Mouse (Mus musculus): Measurements from ENCODE around the gene Itgb5. TPM values are rescaled to one million over a fixed set of nuclear protein-coding genes. Genes with fewer than 3 reads are reported as not detected.

Gene Itgb5
- polyA plus RNA-seq, 2 experiments: 10.8 to 14.1 TPM

DNA sequence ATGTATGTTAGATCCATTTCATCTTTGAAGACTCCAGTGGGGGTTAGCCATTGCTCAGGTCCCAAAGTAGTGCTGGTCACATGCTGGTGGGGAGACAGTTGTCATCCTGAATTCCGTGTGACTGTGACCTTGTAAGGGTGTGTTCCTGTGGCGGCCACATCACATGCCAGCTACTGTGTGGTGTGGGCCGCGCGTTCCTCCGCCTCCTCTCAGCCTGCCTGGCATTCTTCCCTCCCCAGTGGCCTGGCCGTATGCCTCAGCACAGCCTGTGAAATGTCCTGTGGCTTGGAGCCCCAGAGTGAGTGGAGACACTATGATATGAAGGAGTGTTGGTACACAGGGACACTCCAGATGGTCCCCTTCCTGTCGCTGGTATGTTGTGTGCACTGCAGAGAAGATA, 108.1 kb downstream of the Itgb5 start:
- no peak for ATAC-seq (ENCODE audit: insufficient read depth)
- Histone ChIP-seq H3K4me1 (replicated peaks; ENCODE audit: control insufficient read depth in 2 of 2, insufficient read depth in 2 of 2, low read length in 1 of 2) (peaks cover 0 to 5% of the 10 kb centered on the region in 2 experiments; a peak in 1 of 4 replicates), H3K4me3 (ENCODE audit: insufficient read depth in 1 of 2, low read depth in 2 of 2, low read length in 2 of 2) (no peak overlapping the region), H3K4me2 (ENCODE audit: low read depth) (no peak overlapping the region), H3K9ac (replicated peaks) (no peak overlapping the region), H3K27ac (no peak overlapping the region), H3K9me3 (ENCODE audit: control insufficient read depth, low read length) (no peaks in the 10 kb centered on the region), H3K36me3 (replicated peaks; ENCODE audit: control insufficient read depth, insufficient read depth, low read depth) (no peaks in the 10 kb centered on the region), H3K27me3 (ENCODE audit: control insufficient read depth, insufficient read depth, low read length) (no peaks in the 10 kb centered on the region)
- 51% methylated on average over 8 of the region's 8 CpGs for WGBS (ENCODE audit: insufficient replicate concordance)
- no peak for TF ChIP-seq CTCF (IDR thresholded peaks at IDR 0.05; ENCODE audit: low read depth)
- TF ChIP-seq EP300 (IDR thresholded peaks at IDR 0.05; ENCODE audit: low read depth): no peak
- DNase-seq (ENCODE audit: low read depth in 3 of 3, low spot score in 3 of 3): no peak

DNA sequence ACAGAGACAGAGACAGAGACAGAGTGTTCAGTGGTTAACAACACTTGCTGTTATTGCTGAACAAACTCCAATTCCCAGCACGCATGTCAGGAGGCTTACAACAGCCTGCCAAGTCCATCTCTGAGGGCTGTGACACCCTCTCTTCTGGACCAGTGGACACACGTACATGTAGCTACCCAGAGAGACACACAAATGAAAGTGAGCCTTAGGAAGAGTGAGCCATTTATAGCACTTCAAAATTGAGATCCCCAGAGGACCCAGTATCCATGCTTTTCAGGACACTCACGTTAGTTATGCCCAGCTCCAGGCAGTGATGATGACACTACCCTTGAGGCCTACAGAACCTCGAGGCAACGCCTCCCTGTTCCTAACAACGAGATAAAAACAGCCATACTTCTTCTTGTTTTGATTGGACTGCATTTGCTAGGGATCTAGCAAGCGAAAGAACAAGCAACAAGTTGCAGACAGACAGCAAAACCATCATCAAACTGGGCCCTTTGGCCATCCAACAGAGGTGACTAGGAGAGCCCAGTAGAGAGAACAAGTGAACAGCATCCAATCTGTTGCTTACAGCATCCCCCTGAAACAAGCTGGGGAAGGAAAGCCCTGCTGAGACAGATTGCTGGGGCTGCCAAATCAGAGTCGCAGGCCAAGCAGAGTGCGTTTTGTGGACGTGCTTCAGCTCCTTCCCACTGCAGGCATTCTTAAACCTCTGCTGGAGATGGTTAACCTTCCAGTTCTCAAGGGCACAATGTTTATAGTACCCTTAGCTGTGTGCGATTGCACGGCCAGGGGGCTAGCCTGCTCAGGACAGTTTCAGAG, 109.1 kb downstream of the Itgb5 start:
- H3K4me1 ChIP-seq (replicated peaks; ENCODE audit: control insufficient read depth in 2 of 2, insufficient read depth in 2 of 2, low read length in 1 of 2): peaks cover 0 to 6% of the 10 kb centered on the region in 2 experiments; a peak in 1 of 4 replicates
- 50% methylated on average over 12 of the region's 12 CpGs for WGBS (ENCODE audit: insufficient replicate concordance)

DNA sequence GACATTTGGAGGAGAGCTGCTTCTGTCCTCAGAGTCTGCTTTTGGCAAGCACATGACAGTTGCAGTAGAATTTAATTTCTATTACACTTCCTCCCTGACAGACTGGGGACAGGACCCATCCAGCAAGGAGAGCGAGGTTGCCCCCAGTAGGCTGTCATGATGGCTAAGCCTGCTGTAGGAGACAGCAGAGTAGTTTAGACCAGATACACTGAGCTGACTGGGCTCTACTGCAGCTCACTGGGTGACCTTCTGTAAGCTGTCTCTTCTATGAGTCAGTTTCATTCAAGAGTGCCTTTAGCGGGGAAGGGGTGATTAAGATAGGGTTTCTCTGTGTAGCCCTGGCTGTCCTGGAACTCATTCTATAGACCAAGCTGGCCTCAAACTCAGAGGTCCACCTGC, 109.7 kb downstream of the Itgb5 start:
- Histone ChIP-seq H3K36me3 (replicated peaks; ENCODE audit: control insufficient read depth, insufficient read depth, low read depth) (no peaks in the 10 kb centered on the region), H3K4me3 (ENCODE audit: insufficient read depth in 1 of 2, low read depth in 2 of 2, low read length in 2 of 2) (no peak overlapping the region), H3K9me3 (ENCODE audit: control insufficient read depth, low read length) (no peaks in the 10 kb centered on the region), H3K27me3 (ENCODE audit: control insufficient read depth, insufficient read depth, low read length) (no peaks in the 10 kb centered on the region), H3K4me2 (ENCODE audit: low read depth) (no peak overlapping the region), H3K9ac (replicated peaks) (no peak overlapping the region), H3K27ac (no peak overlapping the region), H3K4me1 (replicated peaks; ENCODE audit: control insufficient read depth in 2 of 2, insufficient read depth in 2 of 2, low read length in 1 of 2) (peaks cover 0 to 6% of the 10 kb centered on the region in 2 experiments; a peak in 1 of 4 replicates)
- DNase-seq (ENCODE audit: low read depth in 3 of 3, low spot score in 3 of 3): no peak
- no peak for ATAC-seq (ENCODE audit: insufficient read depth)
- TF ChIP-seq EP300 (IDR thresholded peaks at IDR 0.05; ENCODE audit: low read depth) (no peak), CTCF (IDR thresholded peaks at IDR 0.05; ENCODE audit: low read depth) (no peak)
- WGBS (ENCODE audit: insufficient replicate concordance): 77% methylated on average over 2 of the region's 2 CpGs

More for the DNA sequence above, 109.1 kb downstream of the Itgb5 start:
- H3K27ac ChIP-seq: no peak overlapping the region
- no peaks in the 10 kb centered on the region for H3K9me3 ChIP-seq (ENCODE audit: control insufficient read depth, low read length)
- no peak overlapping the region for H3K9ac ChIP-seq (replicated peaks)
- TF ChIP-seq EP300 (IDR thresholded peaks at IDR 0.05; ENCODE audit: low read depth) (no peak), CTCF (IDR thresholded peaks at IDR 0.05; ENCODE audit: low read depth) (no peak)
- no peaks in the 10 kb centered on the region for H3K36me3 ChIP-seq (replicated peaks; ENCODE audit: control insufficient read depth, insufficient read depth, low read depth)
- H3K4me3 ChIP-seq (ENCODE audit: insufficient read depth in 1 of 2, low read depth in 2 of 2, low read length in 2 of 2): no peak overlapping the region
- H3K27me3 ChIP-seq (ENCODE audit: control insufficient read depth, insufficient read depth, low read length): no peaks in the 10 kb centered on the region
- no peak overlapping the region for H3K4me2 ChIP-seq (ENCODE audit: low read depth)
- ATAC-seq (ENCODE audit: insufficient read depth) (no peak), DNase-seq (ENCODE audit: low read depth in 3 of 3, low spot score in 3 of 3) (no peak)

DNA sequence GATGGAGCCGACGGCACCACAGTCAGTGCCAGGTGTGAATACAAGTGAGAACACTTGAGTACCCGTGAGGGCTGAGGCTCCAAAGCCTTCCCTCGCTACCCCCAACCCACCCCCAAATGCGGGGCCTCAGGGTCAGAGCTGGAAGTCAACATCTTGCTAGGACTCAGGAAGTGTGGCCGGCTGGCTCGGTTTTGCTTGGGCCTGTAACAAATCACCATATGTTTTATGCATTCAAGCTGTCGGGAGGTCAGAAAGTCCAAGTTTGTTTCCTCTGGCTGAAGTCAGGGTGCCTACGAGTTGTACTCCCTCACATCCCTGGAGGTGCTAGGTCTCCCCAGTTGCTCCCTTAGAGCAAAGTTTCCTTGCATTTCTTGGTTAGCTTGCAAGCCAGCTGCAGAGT, 110.2 kb downstream of the Itgb5 start:
- peaks cover 0 to 6% of the 10 kb centered on the region in 2 experiments; a peak in 1 of 4 replicates for H3K4me1 ChIP-seq (replicated peaks; ENCODE audit: control insufficient read depth in 2 of 2, insufficient read depth in 2 of 2, low read length in 1 of 2)
- no peaks in the 10 kb centered on the region for H3K27me3 ChIP-seq (ENCODE audit: control insufficient read depth, insufficient read depth, low read length)
- no peak overlapping the region for H3K27ac ChIP-seq
- H3K9ac ChIP-seq (replicated peaks): no peak overlapping the region
- no peaks in the 10 kb centered on the region for H3K9me3 ChIP-seq (ENCODE audit: control insufficient read depth, low read length)
- ATAC-seq (ENCODE audit: insufficient read depth) (no peak), DNase-seq (ENCODE audit: low read depth in 3 of 3, low spot score in 3 of 3) (no peak)
- TF ChIP-seq CTCF (IDR thresholded peaks at IDR 0.05; ENCODE audit: low read depth): no peak
- TF ChIP-seq EP300 (IDR thresholded peaks at IDR 0.05; ENCODE audit: low read depth): no peak
- H3K4me2 ChIP-seq (ENCODE audit: low read depth): no peak overlapping the region
- no peaks in the 10 kb centered on the region for H3K36me3 ChIP-seq (replicated peaks; ENCODE audit: control insufficient read depth, insufficient read depth, low read depth)
- no peak overlapping the region for H3K4me3 ChIP-seq (ENCODE audit: insufficient read depth in 1 of 2, low read depth in 2 of 2, low read length in 2 of 2)
- WGBS (ENCODE audit: insufficient replicate concordance): 49% methylated on average over 9 of the region's 9 CpGs

DNA sequence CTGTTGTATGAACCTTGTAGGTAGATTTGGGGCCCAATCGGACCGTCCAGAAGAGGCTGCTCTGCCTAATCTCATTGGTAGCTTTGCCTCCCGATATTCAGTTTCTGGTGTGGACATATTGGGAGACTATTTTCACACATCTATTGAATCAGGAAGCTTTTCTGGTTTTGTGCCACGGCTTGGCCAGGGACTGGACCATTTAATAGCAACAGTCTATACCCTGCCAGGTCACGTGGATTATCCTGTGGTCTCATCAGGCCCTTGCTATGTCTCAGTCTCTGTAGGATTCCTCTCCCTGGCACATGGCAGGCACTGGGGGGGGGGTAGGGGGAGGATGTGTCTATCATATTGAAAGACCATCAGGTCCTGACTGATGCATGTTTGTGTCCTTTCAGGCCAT, 110.6 kb downstream of the Itgb5 start:
- Histone ChIP-seq H3K4me2 (ENCODE audit: low read depth) (no peak overlapping the region), H3K9me3 (ENCODE audit: control insufficient read depth, low read length) (no peaks in the 10 kb centered on the region), H3K9ac (replicated peaks) (no peak overlapping the region), H3K27me3 (ENCODE audit: control insufficient read depth, insufficient read depth, low read length) (no peaks in the 10 kb centered on the region), H3K4me3 (ENCODE audit: insufficient read depth in 1 of 2, low read depth in 2 of 2, low read length in 2 of 2) (no peak overlapping the region), H3K4me1 (replicated peaks; ENCODE audit: control insufficient read depth in 2 of 2, insufficient read depth in 2 of 2, low read length in 1 of 2) (peaks cover 0 to 9% of the 10 kb centered on the region in 2 experiments; a peak in 1 of 4 replicates), H3K36me3 (replicated peaks; ENCODE audit: control insufficient read depth, insufficient read depth, low read depth) (no peaks in the 10 kb centered on the region), H3K27ac (no peak overlapping the region)
- ATAC-seq (ENCODE audit: insufficient read depth) (no peak), DNase-seq (ENCODE audit: low read depth in 3 of 3, low spot score in 3 of 3) (no peak)
- TF ChIP-seq CTCF (IDR thresholded peaks at IDR 0.05; ENCODE audit: low read depth): no peak
- TF ChIP-seq EP300 (IDR thresholded peaks at IDR 0.05; ENCODE audit: low read depth): no peak
- WGBS (ENCODE audit: insufficient replicate concordance): 67% methylated on average over 5 of the region's 5 CpGs

All from liver, embryonic 14.5 days (tissue).